Mouse (Mus musculus) thymus, postnatal 10 days (tissue): Measurements from ENCODE around the gene Acin1.
A peak's percentile ranks its signal among the peaks of the same experiment; 100 is the strongest.

Source experiments
- DNase-seq, 2 experiments: peaks; one replicate each; pipeline ENCODE4 v3.0.0; 2021; ENCODE audit warnings: low spot score in 2 of 2

Acin1 gene

GRCm38 (mm10) chr14:54607226-54607625 lies 79.5 kb downstream of the Acin1 start:
- no peak for DNase-seq

DNA sequence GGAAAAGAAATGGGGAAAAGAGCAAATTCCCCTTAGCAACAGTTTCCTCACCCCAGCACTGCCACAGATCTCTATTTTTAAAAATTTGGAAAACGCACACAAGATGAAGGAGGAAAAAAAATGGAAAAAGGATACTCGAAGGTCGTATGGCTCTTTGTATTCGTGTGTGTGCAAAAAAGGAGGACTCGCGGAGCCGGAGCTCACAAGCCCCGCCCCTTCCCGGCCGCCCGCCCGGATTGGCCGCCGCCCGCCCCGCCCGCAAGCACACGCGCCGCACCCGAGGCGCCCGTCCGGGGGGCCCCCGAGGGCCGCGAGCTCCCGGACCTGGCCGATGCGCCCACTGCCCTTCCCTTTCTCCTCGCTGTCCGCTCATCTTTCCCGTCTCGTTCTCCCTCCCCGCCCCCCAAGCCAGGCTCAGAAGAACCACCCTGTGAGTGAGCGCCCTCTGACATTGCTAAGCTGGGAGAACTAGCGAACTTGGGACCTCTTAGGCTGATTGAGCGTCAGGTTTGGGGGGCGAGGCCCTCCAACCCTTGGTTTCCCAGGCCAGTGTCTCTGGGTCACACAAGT lies 80.9 kb downstream of the Acin1 start, which contains the start of gene 4931414P19Rik:
4931414P19Rik (minus strand) TSS at position 242 of the 570 bp plus-strand sequence.
- DNase-seq = peak; percentile 59 to 82

- DNase-seq = no peak
Measured at GRCm38 (mm10) chr14:54603686-54604085, 83.0 kb downstream of the Acin1 start.

GRCm38 (mm10) chr14:54603038-54603654 lies 83.6 kb downstream of the Acin1 start:
- DNase-seq = peak; percentile 92 to 96

DNA sequence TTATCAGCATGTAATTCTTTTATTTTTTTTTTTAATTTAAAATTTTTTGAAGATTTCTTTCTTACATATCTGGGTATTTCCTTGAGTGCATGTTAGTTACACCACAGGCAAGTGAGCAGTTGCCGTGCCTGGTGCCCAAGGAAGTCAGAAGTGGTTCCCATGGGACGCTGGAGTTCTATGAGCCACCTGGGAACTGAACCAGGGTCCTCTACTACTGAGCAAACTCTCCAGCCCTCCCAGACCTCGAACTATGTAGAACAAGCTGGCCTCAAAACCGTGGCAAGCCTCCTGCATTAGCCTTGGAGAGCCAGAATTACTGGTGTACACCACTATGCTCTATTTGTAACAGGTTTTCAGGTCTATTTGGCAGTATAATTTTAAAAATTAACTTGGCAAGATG lies 84.1 kb downstream of the Acin1 start:
- DNase-seq = no peak

DNA sequence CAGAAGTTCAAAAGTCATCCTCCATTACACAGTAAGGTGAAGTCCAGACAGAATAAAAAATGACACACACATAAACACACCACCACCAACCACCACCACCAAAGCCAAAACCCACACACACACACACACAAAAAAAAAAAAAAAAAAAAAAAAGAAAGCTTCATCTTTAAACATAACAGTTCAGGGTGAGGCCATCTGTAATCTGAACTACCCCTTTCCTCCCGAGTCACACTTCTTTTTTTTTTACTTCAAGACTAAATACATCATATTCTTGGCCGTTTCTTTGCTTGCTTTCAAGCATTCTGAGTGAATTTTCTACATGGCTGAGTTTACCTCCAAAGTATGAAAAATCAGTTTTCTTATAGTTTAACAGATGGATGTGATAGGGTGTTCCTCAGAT lies 85.1 kb downstream of the Acin1 start:
- DNase-seq = no peak

DNA sequence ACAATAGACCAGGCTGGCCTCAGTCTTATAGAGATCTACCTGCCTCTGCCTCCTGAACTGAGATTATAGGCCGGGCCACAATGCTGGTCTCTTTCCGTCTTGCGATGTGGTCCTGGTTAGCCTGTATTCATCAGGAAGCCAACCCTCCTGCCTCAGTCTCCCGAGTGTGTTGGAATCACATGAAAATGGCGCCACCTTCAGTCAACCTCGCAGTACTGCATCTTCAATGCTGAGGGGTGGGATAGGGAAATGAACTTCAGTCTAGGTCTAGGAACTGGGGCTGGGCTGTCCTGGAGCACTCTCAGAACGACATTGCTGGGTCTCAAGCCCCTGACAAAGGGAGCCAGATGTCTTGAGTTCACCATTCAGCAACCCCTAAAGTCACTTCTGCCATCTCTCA lies 89.6 kb downstream of the Acin1 start:
- DNase-seq = no peak

- DNase-seq = no peak
Measured at GRCm38 (mm10) chr14:54594631-54595414, 91.9 kb downstream of the Acin1 start.

DNA sequence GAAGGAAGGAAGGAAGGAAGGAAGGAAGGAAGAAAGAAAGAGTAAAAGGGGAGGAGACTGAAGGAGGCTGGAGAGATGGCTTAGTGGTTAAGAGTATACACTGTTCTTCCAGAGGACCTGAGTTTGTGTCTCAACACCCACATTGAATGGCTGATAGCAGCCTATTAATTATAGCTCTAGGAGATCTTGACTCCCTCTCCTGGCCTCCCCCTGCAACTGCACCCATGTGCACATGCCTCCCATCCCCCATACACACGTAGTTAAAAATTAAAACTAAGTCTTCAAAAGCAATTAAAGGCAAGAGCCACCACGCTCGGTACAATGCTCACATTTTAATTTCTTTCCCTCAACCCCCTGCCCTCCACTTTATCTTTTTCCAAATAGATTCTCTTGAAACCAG lies 92.7 kb downstream of the Acin1 start:
- no peak for DNase-seq

GRCm38 (mm10) chr14:54592319-54592934 lies 94.3 kb downstream of the Acin1 start:
- no peak for DNase-seq
